Comparison of ENCODE assay signal across 8 mouse cellular contexts in the genomic region with DNA sequence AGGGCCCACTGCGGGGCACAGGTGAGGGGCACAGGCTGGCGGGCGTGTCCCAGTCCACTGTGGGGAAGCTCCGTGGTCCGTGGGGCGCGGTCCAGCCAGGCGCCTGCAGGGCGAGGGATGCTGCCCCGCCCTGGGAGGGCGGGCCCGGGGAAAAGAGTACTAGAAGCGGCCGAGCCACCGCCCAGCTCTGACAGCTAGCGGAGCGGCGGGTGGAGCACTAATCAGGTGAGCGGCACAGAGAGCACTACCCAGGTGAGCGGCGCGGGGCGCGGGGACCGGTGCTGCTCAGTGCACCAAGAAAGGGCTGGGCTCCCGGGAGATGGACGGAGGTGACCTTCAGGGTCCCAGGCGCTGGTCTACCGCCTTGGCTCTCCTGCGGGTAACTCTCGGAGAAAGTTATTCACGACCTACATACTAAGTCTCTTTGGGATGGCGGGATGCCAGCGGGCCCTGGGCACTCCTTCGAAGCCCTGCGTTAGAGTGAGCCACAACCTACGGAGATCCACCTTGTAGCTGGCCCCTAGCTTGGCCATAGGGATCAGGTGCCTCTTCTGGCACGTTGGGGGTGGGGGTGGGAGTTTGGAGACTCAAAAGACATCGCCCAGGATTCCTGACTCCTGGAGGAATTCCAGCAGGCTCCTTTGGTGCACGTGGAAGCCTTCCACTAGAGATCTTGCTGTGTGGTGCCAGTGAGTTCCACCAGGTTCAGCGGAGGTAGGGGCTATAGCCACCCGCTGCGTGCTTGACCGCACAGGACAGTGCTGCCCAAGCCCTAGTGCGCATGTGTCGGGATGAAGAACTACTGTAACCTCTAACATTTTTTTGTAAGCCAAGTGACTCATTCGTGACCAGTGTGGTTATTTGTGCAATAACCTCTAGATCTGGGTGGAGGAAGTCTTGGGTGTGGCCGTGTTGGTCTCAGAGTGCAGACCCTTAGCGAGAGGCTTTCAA. TPM values are rescaled to one million over a fixed set of nuclear protein-coding genes. Genes with fewer than 3 reads are reported as not detected.
DNase-seq lines count a peak whose midpoint lies in the region; ATAC-seq and TF ChIP-seq lines count a peak whose summit lies in the region.

No protein-coding gene starts in this region.

- H3K9me3 ChIP-seq in intestine, embryonic 16.5 days (ENCODE audit: control insufficient read depth, low read length) = no peaks in the 10 kb centered on the region
- no peaks in the 10 kb centered on the region for H3K9me3 ChIP-seq in neural tube, embryonic 15.5 days (replicated peaks)

- no peak overlapping the region for H3K27ac ChIP-seq in layer of hippocampus, adult 2 months
- no peak overlapping the region for H3K27ac ChIP-seq in intestine, embryonic 16.5 days (ENCODE audit: low read length)
- H3K27ac ChIP-seq in neural tube, embryonic 15.5 days (replicated peaks) = no peak overlapping the region

- H3K9ac ChIP-seq in intestine, embryonic 16.5 days (ENCODE audit: low read depth, low read length) = peak overlapping the region; percentile 43
- no peak overlapping the region for H3K9ac ChIP-seq in neural tube, embryonic 15.5 days (replicated peaks)

- H3K36me3 ChIP-seq in intestine, embryonic 16.5 days (ENCODE audit: control insufficient read depth, insufficient read depth, low read length) = no peaks in the 10 kb centered on the region
- H3K36me3 ChIP-seq in neural tube, embryonic 15.5 days = no peaks in the 10 kb centered on the region

- peaks cover 8% of the 10 kb centered on the region; the same call in 1 of the 2 replicates for H3K27me3 ChIP-seq in intestine, embryonic 16.5 days (replicated peaks; ENCODE audit: control insufficient read depth, insufficient read depth, low read length)
- peaks cover 24% of the 10 kb centered on the region for H3K27me3 ChIP-seq in neural tube, embryonic 15.5 days (replicated peaks)

- H3K4me2 ChIP-seq in intestine, embryonic 16.5 days (ENCODE audit: low read depth, low read length) = peak overlapping the region; percentile 75
- H3K4me2 ChIP-seq in neural tube, embryonic 15.5 days = peak overlapping the region; percentile 60

- no peak for TF ChIP-seq CTCF in layer of hippocampus, adult 2 months (conservative IDR thresholded peaks at IDR 0.05)

- peak overlapping the region; percentile 46 for H3K4me3 ChIP-seq in layer of hippocampus, adult 2 months
- peak overlapping the region; percentile 41 for H3K4me3 ChIP-seq in intestine, embryonic 16.5 days (ENCODE audit: low read length)
- H3K4me3 ChIP-seq in neural tube, embryonic 15.5 days (replicated peaks) = peak overlapping the region; percentile 23

- peak; percentile 94 for ATAC-seq in granulocyte monocyte progenitor cell, adult 5-6 weeks (replicated peaks; ENCODE audit: poor library complexity, severe bottlenecking)
- peak; percentile 82 for ATAC-seq in intestine, embryonic 16.5 days
- no peak for ATAC-seq in neural tube, embryonic 15.5 days (ENCODE audit: low FRiP score)
- ATAC-seq in frontal cortex, adult (ENCODE audit: low TSS enrichment) = no peak

- no peak for DNase-seq in layer of hippocampus, adult 2 months (ENCODE audit: low spot score in 2 of 2)
- DNase-seq in layer of hippocampus, adult 9-10 months (ENCODE audit: low spot score) = no peak
- peak; percentile 69 for DNase-seq in c-Kit-positive CD71-negative TER-119-negative erythroid progenitor cells, embryonic 14.5 days (ENCODE audit: low read depth)
- DNase-seq in lung, adult 18-20 months = peak; percentile 79 to 85

- 11% methylated on average over 48 of the region's 49 CpGs for WGBS in intestine, embryonic 16.5 days
- 18% methylated on average over 44 of the region's 49 CpGs for WGBS in neural tube, embryonic 15.5 days

- peaks cover 18% of the 10 kb centered on the region for H3K4me1 ChIP-seq in intestine, embryonic 16.5 days (ENCODE audit: control insufficient read depth, insufficient read depth, low read length)
- peaks cover 9% of the 10 kb centered on the region for H3K4me1 ChIP-seq in neural tube, embryonic 15.5 days

RNA-seq across cellular contexts. Expression of gene Lgals3, which starts 6.5 kb away (rescaled TPM):
- total RNA-seq in layer of hippocampus, adult 2 months (2021) = 1 to 10 TPM in 1 of 2 experiments, under 1 TPM in 1; 0.79 to 1.0 TPM
- 5.3 and 11.2 TPM in 2 replicates for total RNA-seq in granulocyte monocyte progenitor cell, adult 5-6 weeks (2014; fragmentation: Nextera tagmentation)
- total RNA-seq in granulocyte monocyte progenitor cell, adult 5-6 weeks (2017) = 9.5 and 10.8 TPM in 2 replicates
- polyA plus RNA-seq in intestine, embryonic 16.5 days (2015; fragmentation: Nextera tagmentation; extraction: Ambion mirVana) = 43.7 and 49.5 TPM in 2 replicates
- 5.0 and 9.7 TPM in 2 replicates for polyA plus RNA-seq in neural tube, embryonic 15.5 days (2015; fragmentation: Nextera tagmentation; extraction: Ambion mirVana)

RNA-seq across cellular contexts. Expression of gene Dlgap5, which starts 44.2 kb away (rescaled TPM):
- total RNA-seq in layer of hippocampus, adult 2 months (2021) = 1 to 10 TPM in 1 of 2 experiments, under 1 TPM in 1; 0.52 to 1.6 TPM
- total RNA-seq in granulocyte monocyte progenitor cell, adult 5-6 weeks (2014; fragmentation: Nextera tagmentation) = 22.0 and 42.3 TPM in 2 replicates
- total RNA-seq in granulocyte monocyte progenitor cell, adult 5-6 weeks (2017) = 71.8 and 72.0 TPM in 2 replicates
- 29.5 and 33.9 TPM in 2 replicates for polyA plus RNA-seq in intestine, embryonic 16.5 days (2015; fragmentation: Nextera tagmentation; extraction: Ambion mirVana)
- polyA plus RNA-seq in neural tube, embryonic 15.5 days (2015; fragmentation: Nextera tagmentation; extraction: Ambion mirVana) = 4.4 and 15.3 TPM in 2 replicates

Comparison
In these comparisons a context has a peak if more than half of its experiments do, and no peak if none do; other contexts are left out.
1. DNase-seq: peak in c-Kit-positive CD71-negative TER-119-negative erythroid progenitor cells, embryonic 14.5 days (single experiment) and lung, adult 18-20 months (2 of 2); none in layer of hippocampus, adult 2 months (0 of 2) and layer of hippocampus, adult 9-10 months (single experiment).
2. ATAC-seq: peak in granulocyte monocyte progenitor cell, adult 5-6 weeks (single experiment) and intestine, embryonic 16.5 days (single experiment); none in neural tube, embryonic 15.5 days (single experiment) and frontal cortex, adult (single experiment).
3. RNA of gene Dlgap5, which starts 44.2 kb away (total RNA-seq): 22.0 to 72.0 TPM in granulocyte monocyte progenitor cell, adult 5-6 weeks; 0.52 to 1.6 TPM in layer of hippocampus, adult 2 months; every median in the first group is over 4 times any median in the second.
4. Peak in every context shown above with its lines, with median percentiles within 50 percentile points of each other: H3K4me3 ChIP-seq.